8 mouse cellular contexts compared by ENCODE assay signal in the genomic region with DNA sequence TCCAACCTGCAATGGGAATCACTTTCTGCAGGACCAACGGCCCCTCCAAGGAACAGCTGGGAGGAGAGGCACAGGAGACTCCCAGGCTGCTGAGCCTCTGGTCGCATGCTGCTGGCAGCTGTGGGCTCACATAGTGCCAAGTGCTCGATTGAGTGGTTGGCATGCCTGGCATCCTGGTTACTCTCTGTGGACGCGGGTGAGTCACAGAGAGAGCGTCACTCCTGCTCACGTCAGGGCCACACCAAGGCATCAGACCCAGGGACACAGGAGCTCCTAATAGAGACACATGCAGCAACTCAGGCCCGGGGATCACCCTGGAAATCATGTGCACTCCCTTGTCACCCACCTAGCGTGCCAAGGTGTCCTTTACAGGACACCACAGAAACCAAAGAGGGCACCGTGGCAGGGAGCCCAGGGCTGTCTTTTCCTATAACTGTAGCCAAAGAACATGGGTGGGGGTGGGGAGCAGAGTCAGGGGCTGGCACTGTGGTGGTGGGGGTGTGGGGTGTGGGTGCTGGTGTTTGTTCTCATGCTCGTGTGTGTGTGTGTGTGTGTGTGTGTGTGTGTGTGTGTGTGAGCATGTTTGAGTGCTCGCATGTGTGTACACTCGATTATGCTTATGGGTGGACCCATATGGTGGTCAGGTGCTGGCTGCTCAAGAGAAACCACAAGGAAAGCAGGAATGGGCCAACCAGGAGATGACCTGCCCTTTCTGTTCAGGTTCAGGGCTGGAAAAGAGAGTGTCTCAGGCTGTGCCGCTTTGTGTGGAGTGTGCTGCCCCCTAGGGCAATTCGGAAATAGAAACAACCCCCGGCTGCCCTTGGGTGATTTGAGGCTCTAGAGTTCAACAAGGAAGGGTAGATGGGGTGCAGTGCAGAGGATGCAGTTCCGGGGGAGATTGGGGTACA.
DNase-seq lines count a peak whose midpoint lies in the region; ATAC-seq and TF ChIP-seq lines count a peak whose summit lies in the region.

No protein-coding gene starts in this region.

- dilution Hi-C loops in CH12.LX (cut with MboI; ENCODE audit: extremely low pct_ligation_motif_present, extremely low pct_unique_long_range_greater_than_20kb, low sequenced_read_pairs): no loop called here

- peak; percentile 26 to 80; a peak in 2 of 4 replicates for TF ChIP-seq CTCF in CH12.LX (conservative IDR thresholded peaks at IDR 0.05 in 1 of 2, IDR thresholded peaks at IDR 0.05 in 1 of 2; ENCODE audit: low read depth in 2 of 2, low read length in 2 of 2)

- H3K79me2 ChIP-seq in CH12.LX (replicated peaks; ENCODE audit: control insufficient read depth, extremely low read depth, insufficient read depth, poor library complexity, severe bottlenecking): no peaks in the 10 kb centered on the region

- no peak for TF ChIP-seq EP300 in CH12.LX (IDR thresholded peaks at IDR 0.05; ENCODE audit: low read length)

- no peak for TF ChIP-seq POLR2A in CH12.LX (IDR thresholded peaks at IDR 0.05; ENCODE audit: low read depth, low read length)

- peak; percentile 53 for DNase-seq in CH12.LX (ENCODE audit: extremely low read depth)
- DNase-seq in adrenal gland, adult 8-10 months: peak; percentile 92
- DNase-seq in embryonic facial prominence, embryonic 11.5 days (ENCODE audit: low spot score): peak; percentile 72
- peak; percentile 68 for DNase-seq in lung, postnatal 10 days
- peak; percentile 73 for DNase-seq in retina, embryonic 14.5 days (ENCODE audit: low spot score)
- DNase-seq in frontal cortex, postnatal 25 days (ENCODE audit: low spot score in 2 of 2): no peak

- H3K27me3 ChIP-seq in CH12.LX (replicated peaks): no peaks in the 10 kb centered on the region
- H3K27me3 ChIP-seq in embryonic facial prominence, embryonic 11.5 days (ENCODE audit: control insufficient read depth, insufficient read depth, low read length): no peaks in the 10 kb centered on the region
- no peaks in the 10 kb centered on the region for H3K27me3 ChIP-seq in heart, embryonic 12.5 days (replicated peaks)
- H3K27me3 ChIP-seq in kidney, embryonic 15.5 days: no peaks in the 10 kb centered on the region

- TF ChIP-seq RAD21 in CH12.LX (IDR thresholded peaks at IDR 0.05; ENCODE audit: low read depth, low read length): peak; percentile 89

- 70% methylated on average over 16 of the region's 17 CpGs for WGBS in embryonic facial prominence, embryonic 11.5 days
- 67% methylated on average over 17 of the region's 17 CpGs for WGBS in heart, embryonic 12.5 days
- 67% methylated on average over 17 of the region's 17 CpGs for WGBS in kidney, embryonic 15.5 days

- 0 out of 2 replicates have a peak, but pooled peaks have one; percentile 22 for ATAC-seq in embryonic facial prominence, embryonic 11.5 days (replicated peaks; ENCODE audit: insufficient number of reproducible peaks, low FRiP score, low TSS enrichment, low read depth)
- peak; percentile 65 for ATAC-seq in heart, embryonic 12.5 days (ENCODE audit: insufficient number of reproducible peaks, low FRiP score)
- ATAC-seq in kidney, embryonic 15.5 days (replicated peaks; ENCODE audit: low FRiP score): peak; percentile 72

- in situ Hi-C loops in CH12.LX (cut with MboI; ENCODE audit: low pct_ligation_motif_present, low pct_unique_long_range_greater_than_20kb, low sequenced_read_pairs): no loop called here

- no peak overlapping the region for H3K27ac ChIP-seq in CH12.LX (ENCODE audit: insufficient read depth, low read depth)
- no peak overlapping the region for H3K27ac ChIP-seq in embryonic facial prominence, embryonic 11.5 days (replicated peaks; ENCODE audit: low read depth, low read length)
- 0 out of 2 replicates have a peak overlapping the region, but pooled peaks have one; percentile 0 for H3K27ac ChIP-seq in heart, embryonic 12.5 days (ENCODE audit: poor library complexity, severe bottlenecking)
- H3K27ac ChIP-seq in kidney, embryonic 15.5 days: no peak overlapping the region

- H3K4me1 ChIP-seq in CH12.LX (ENCODE audit: control insufficient read depth in 1 of 2, insufficient read depth in 2 of 2): peaks cover 2 to 13% of the 10 kb centered on the region in 2 experiments; a peak in 3 of 4 replicates
- no peaks in the 10 kb centered on the region for H3K4me1 ChIP-seq in embryonic facial prominence, embryonic 11.5 days (ENCODE audit: control insufficient read depth, insufficient read depth, low read length)
- H3K4me1 ChIP-seq in heart, embryonic 12.5 days (replicated peaks): peaks cover 30% of the 10 kb centered on the region
- H3K4me1 ChIP-seq in kidney, embryonic 15.5 days: no peaks in the 10 kb centered on the region; the same call in 1 of the 2 replicates

- no peak overlapping the region for H3K4me3 ChIP-seq in CH12.LX (replicated peaks in 1 of 3; ENCODE audit: low read depth in 2 of 3, low read length in 2 of 3, poor library complexity in 1 of 3)
- H3K4me3 ChIP-seq in embryonic facial prominence, embryonic 11.5 days (ENCODE audit: low read depth, low read length): no peak overlapping the region
- H3K4me3 ChIP-seq in heart, embryonic 12.5 days: no peak overlapping the region
- H3K4me3 ChIP-seq in kidney, embryonic 15.5 days (replicated peaks): no peak overlapping the region

- H3K9me3 ChIP-seq in CH12.LX (replicated peaks; ENCODE audit: low read length): no peaks in the 10 kb centered on the region
- no peaks in the 10 kb centered on the region for H3K9me3 ChIP-seq in embryonic facial prominence, embryonic 11.5 days (replicated peaks; ENCODE audit: control insufficient read depth, low read length)
- no peaks in the 10 kb centered on the region for H3K9me3 ChIP-seq in heart, embryonic 12.5 days (replicated peaks)
- no peaks in the 10 kb centered on the region for H3K9me3 ChIP-seq in kidney, embryonic 15.5 days (replicated peaks)

- H3K4me2 ChIP-seq in CH12.LX (ENCODE audit: insufficient read depth, low read depth, poor library complexity, severe bottlenecking): no peak overlapping the region
- no peak overlapping the region for H3K4me2 ChIP-seq in embryonic facial prominence, embryonic 11.5 days (ENCODE audit: low read depth, low read length)
- H3K4me2 ChIP-seq in heart, embryonic 12.5 days: no peak overlapping the region
- H3K4me2 ChIP-seq in kidney, embryonic 15.5 days: no peak overlapping the region

- no peak overlapping the region for H3K9ac ChIP-seq in CH12.LX (ENCODE audit: insufficient read depth, low read depth)
- no peak overlapping the region for H3K9ac ChIP-seq in embryonic facial prominence, embryonic 11.5 days (replicated peaks; ENCODE audit: low read length)
- no peak overlapping the region for H3K9ac ChIP-seq in heart, embryonic 12.5 days
- H3K9ac ChIP-seq in kidney, embryonic 15.5 days: no peak overlapping the region

- H3K36me3 ChIP-seq in CH12.LX (replicated peaks in 1 of 2; ENCODE audit: control insufficient read depth in 1 of 2, insufficient read depth in 1 of 2, low read length in 1 of 2): no peaks in the 10 kb centered on the region
- no peaks in the 10 kb centered on the region for H3K36me3 ChIP-seq in embryonic facial prominence, embryonic 11.5 days (replicated peaks; ENCODE audit: control insufficient read depth, insufficient read depth, low read depth, low read length)
- no peaks in the 10 kb centered on the region for H3K36me3 ChIP-seq in heart, embryonic 12.5 days
- H3K36me3 ChIP-seq in kidney, embryonic 15.5 days: no peaks in the 10 kb centered on the region

TF ChIP-seq in CH12.LX, 34 proteins besides CTCF, POLR2A, EP300 and RAD21:
- no peak for TF ChIP-seq JUN (IDR thresholded peaks at IDR 0.05; ENCODE audit: insufficient read depth, low read depth, low read length)
- peak; percentile 80 for TF ChIP-seq SMC3 (IDR thresholded peaks at IDR 0.05; ENCODE audit: low read depth, low read length)
- peak; percentile 29; the same call in 1 of the 2 replicates for TF ChIP-seq ZC3H11A (IDR thresholded peaks at IDR 0.05; ENCODE audit: low read depth, low read length)

Comparison
In these comparisons a context has a peak if more than half of its experiments do, and no peak if none do; other contexts are left out.
1. DNase-seq: peak in CH12.LX (single experiment), adrenal gland, adult 8-10 months (single experiment), embryonic facial prominence, embryonic 11.5 days (single experiment), lung, postnatal 10 days (single experiment) and retina, embryonic 14.5 days (single experiment); none in frontal cortex, postnatal 25 days (0 of 2).
2. ATAC-seq: peak in every context shown above with its lines; median percentile 72 in kidney, embryonic 15.5 days; 65 in heart, embryonic 12.5 days; 22 in embryonic facial prominence, embryonic 11.5 days.